ENCODE assay signal across 13 mouse cellular contexts in the genomic region with DNA sequence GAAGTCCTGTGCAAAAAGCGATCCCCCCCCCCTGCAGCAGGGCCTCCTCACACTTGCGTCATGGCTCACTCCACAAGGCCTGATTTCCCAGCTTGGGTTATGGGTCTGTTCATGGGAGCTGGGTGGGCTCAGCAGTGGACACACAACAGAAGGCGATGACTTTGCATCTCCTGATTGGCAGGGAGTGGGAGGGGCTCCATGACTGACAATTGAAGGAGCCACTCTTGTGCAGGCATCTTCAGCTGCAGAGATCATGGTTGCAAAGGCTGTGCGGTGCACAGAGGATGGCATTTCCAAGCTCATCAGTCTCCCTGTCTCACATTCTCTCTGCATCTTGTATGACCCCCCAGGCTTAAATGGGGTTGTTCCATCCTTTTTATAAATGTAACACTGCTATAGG.
DNase-seq lines count a peak whose midpoint lies in the region; ATAC-seq and TF ChIP-seq lines count a peak whose summit lies in the region.
"Had no signal": no experiment of that assay in that cellular context is flagged by ENCODE, and none has a peak within 500 bp of the region (broad histone marks: within the 10 kb centered on the region; RNA-seq: fewer than 3 reads in every experiment).

No protein-coding gene starts in this region.

- TF ChIP-seq CTCF in lung, adult 2 months (IDR thresholded peaks at IDR 0.05; ENCODE audit: insufficient read depth, low read length), result no peak

- in situ Hi-C loops in ES-E14 (cut with MboI; ENCODE audit: low sequenced_read_pairs in 2 of 2, unreplicated experiment in 2 of 2), result no loop called here

- no peak overlapping the region for H3K27ac ChIP-seq in ES-E14 (ENCODE audit: insufficient read depth, low read depth, low read length, poor library complexity, severe bottlenecking)
- no peak overlapping the region for H3K27ac ChIP-seq in intestine, embryonic 16.5 days (ENCODE audit: low read length)
- H3K27ac ChIP-seq in liver, embryonic 11.5 days (ENCODE audit: low read depth, low read length), result peak overlapping the region; percentile 34; the same call in 1 of the 2 replicates
- no peak overlapping the region for H3K27ac ChIP-seq in limb, embryonic 10.5 days
- H3K27ac ChIP-seq: macrophage; neural tube, embryonic 12.5 days had no signal

- TF ChIP-seq POLR2A in lung, adult 2 months (IDR thresholded peaks at IDR 0.05; ENCODE audit: borderline replicate concordance, extremely low read depth, low read depth, low read length), result no peak

- DNase-seq in cerebellum, postnatal 10 days, result peak; percentile 28 to 42
- no peak for DNase-seq in cerebellum, adult 11 months
- peak; percentile 7 for DNase-seq in ES-E14 (ENCODE audit: low read depth, low spot score)
- no peak for DNase-seq in liver, embryonic 11.5 days (ENCODE audit: low spot score)
- DNase-seq in right cerebral cortex, postnatal 4 days, result no peak
- DNase-seq in lung, adult 2 months, result no peak
- no peak for DNase-seq in limb, embryonic 10.5 days (ENCODE audit: low spot score)
- DNase-seq: cerebellum, adult 9-10 months had no signal

- no peak overlapping the region for H3K4me2 ChIP-seq in intestine, embryonic 16.5 days (ENCODE audit: low read depth, low read length)
- no peak overlapping the region for H3K4me2 ChIP-seq in liver, embryonic 11.5 days
- H3K4me2 ChIP-seq: neural tube, embryonic 12.5 days had no signal

- H3K9me3 ChIP-seq in ES-E14 (ENCODE audit: control insufficient read depth, insufficient read depth, low read depth, low read length), result no peaks in the 10 kb centered on the region
- no peaks in the 10 kb centered on the region for H3K9me3 ChIP-seq in intestine, embryonic 16.5 days (ENCODE audit: control insufficient read depth, low read length)
- H3K9me3 ChIP-seq in liver, embryonic 11.5 days (ENCODE audit: control insufficient read depth, low read length), result no peaks in the 10 kb centered on the region
- H3K9me3 ChIP-seq in limb, embryonic 10.5 days (replicated peaks), result no peaks in the 10 kb centered on the region
- H3K9me3 ChIP-seq: G1E; neural tube, embryonic 12.5 days had no signal

- 79% methylated on average over 4 of the region's 4 CpGs for WGBS in intestine, embryonic 16.5 days
- WGBS in liver, embryonic 11.5 days, result 66% methylated on average over 4 of the region's 4 CpGs
- WGBS in lung, adult 2 months, result 81% methylated on average over 4 of the region's 4 CpGs
- WGBS in limb, embryonic 10.5 days, result 88% methylated on average over 4 of the region's 4 CpGs

- H3K4me3 ChIP-seq in ES-E14 (ENCODE audit: insufficient read depth in 1 of 2, low read depth in 1 of 2, low read length in 2 of 2, poor library complexity in 1 of 2, severe bottlenecking in 1 of 2), result no peak overlapping the region
- H3K4me3 ChIP-seq in intestine, embryonic 16.5 days (ENCODE audit: low read length), result no peak overlapping the region
- H3K4me3 ChIP-seq in liver, embryonic 11.5 days (ENCODE audit: low read depth, low read length), result no peak overlapping the region
- no peak overlapping the region for H3K4me3 ChIP-seq in lung, adult 2 months (replicated peaks; ENCODE audit: extremely low read depth, low read depth, low read length)
- H3K4me3 ChIP-seq in limb, embryonic 10.5 days, result no peak overlapping the region
- H3K4me3 ChIP-seq: erythroblast, embryonic 14.5 days; neural tube, embryonic 12.5 days had no signal

- ATAC-seq in intestine, embryonic 16.5 days, result peak; percentile 43; the same call in 1 of the 2 replicates
- ATAC-seq in liver, embryonic 11.5 days (replicated peaks; ENCODE audit: low FRiP score), result peak; percentile 36; the same call in 1 of the 2 replicates

- H3K36me3 ChIP-seq in ES-E14 (ENCODE audit: control insufficient read depth, insufficient read depth, low read length, poor library complexity, severe bottlenecking), result no peaks in the 10 kb centered on the region
- no peaks in the 10 kb centered on the region for H3K36me3 ChIP-seq in intestine, embryonic 16.5 days (ENCODE audit: control insufficient read depth, insufficient read depth, low read length)
- H3K36me3 ChIP-seq in liver, embryonic 11.5 days (ENCODE audit: control insufficient read depth, insufficient read depth, low read length), result no peaks in the 10 kb centered on the region
- H3K36me3 ChIP-seq in limb, embryonic 10.5 days, result no peaks in the 10 kb centered on the region
- H3K36me3 ChIP-seq: G1E; neural tube, embryonic 12.5 days had no signal

- H3K9ac ChIP-seq in ES-E14 (ENCODE audit: insufficient read depth, low read depth, low read length, poor library complexity, severe bottlenecking), result no peak overlapping the region
- H3K9ac ChIP-seq in intestine, embryonic 16.5 days (ENCODE audit: low read depth, low read length), result no peak overlapping the region
- H3K9ac ChIP-seq in liver, embryonic 11.5 days (ENCODE audit: low read depth, low read length), result no peak overlapping the region
- H3K9ac ChIP-seq: neural tube, embryonic 12.5 days had no signal

- no peaks in the 10 kb centered on the region for H3K27me3 ChIP-seq in intestine, embryonic 16.5 days (replicated peaks; ENCODE audit: control insufficient read depth, insufficient read depth, low read length)
- H3K27me3 ChIP-seq in liver, embryonic 11.5 days (replicated peaks; ENCODE audit: control insufficient read depth, insufficient read depth, low read length), result no peaks in the 10 kb centered on the region
- no peaks in the 10 kb centered on the region for H3K27me3 ChIP-seq in limb, embryonic 10.5 days (ENCODE audit: low read depth, poor library complexity, severe bottlenecking)
- H3K27me3 ChIP-seq: neural tube, embryonic 12.5 days had no signal

- no peaks in the 10 kb centered on the region for H3K4me1 ChIP-seq in ES-E14 (ENCODE audit: control insufficient read depth in 2 of 2, insufficient read depth in 2 of 2, low read length in 2 of 2, poor library complexity in 1 of 2)
- no peaks in the 10 kb centered on the region for H3K4me1 ChIP-seq in intestine, embryonic 16.5 days (ENCODE audit: control insufficient read depth, insufficient read depth, low read length)
- H3K4me1 ChIP-seq in liver, embryonic 11.5 days (replicated peaks; ENCODE audit: control insufficient read depth, insufficient read depth, low read length), result no peaks in the 10 kb centered on the region
- no peaks in the 10 kb centered on the region for H3K4me1 ChIP-seq in lung, adult 2 months (ENCODE audit: control insufficient read depth, insufficient read depth, low read length)
- no peaks in the 10 kb centered on the region for H3K4me1 ChIP-seq in limb, embryonic 10.5 days
- H3K4me1 ChIP-seq: neural tube, embryonic 12.5 days had no signal

TF ChIP-seq in ES-E14, 5 proteins besides CTCF, POLR2A, EP300 and RAD21:
- no peak for TF ChIP-seq CHD2 (IDR thresholded peaks at IDR 0.05; ENCODE audit: low read depth, low read length)
- no peak for TF ChIP-seq MAFK (IDR thresholded peaks at IDR 0.05; ENCODE audit: insufficient read depth, low read depth, low read length)
- TF ChIP-seq ZNF384 (IDR thresholded peaks at IDR 0.05; ENCODE audit: low read depth, low read length), result no peak
- no peak for TF ChIP-seq ZC3H11A (IDR thresholded peaks at IDR 0.05; ENCODE audit: borderline replicate concordance, low read depth, low read length)
- TF ChIP-seq HCFC1 (IDR thresholded peaks at IDR 0.05; ENCODE audit: borderline replicate concordance, insufficient read depth, low read length), result no peak
TF ChIP-seq in ES-E14: peak in this region for 0.

Comparison
In these comparisons a context has a peak if more than half of its experiments do, and no peak if none do; other contexts are left out.
1. DNase-seq: peak in cerebellum, postnatal 10 days (2 of 2) and ES-E14 (single experiment); none in cerebellum, adult 11 months (single experiment), liver, embryonic 11.5 days (single experiment), right cerebral cortex, postnatal 4 days (single experiment), lung, adult 2 months (single experiment) and limb, embryonic 10.5 days (single experiment).